Mouse (Mus musculus) left cerebral cortex, postnatal 10 days (tissue): ENCODE data around the gene Ifnk. TPM values are rescaled to one million over a fixed set of nuclear protein-coding genes. Genes with fewer than 3 reads are reported as not detected.

Experiments used
- DNase-seq, 2 experiments: peaks; one replicate each; pipeline ENCODE4 v3.0.0; 2021 to 2022; ENCODE audit warnings: low spot score in 2 of 2, mixed read lengths in 1 of 2; ENCODE audit errors: extremely low spot score in 1 of 2
- intact Hi-C: fragments of 180-260 bp; cut with DNase I; formaldehyde crosslinking; loops from one replicate; pipeline ENCODE4 v1.15.1; 2025
- total RNA-seq, 2 experiments: library from RNA; stranded (reverse); gene quantifications; 2 replicates each; pipeline ENCODE4 v1.2.3; 2021

The Ifnk gene
- total RNA-seq: not detected

- no peak for DNase-seq
- intact Hi-C loops: no loop called here
These were observed at the start of gene Ifnk for GRCm38 (mm10) chr4:35151756-35152155. Ifnk (plus strand) TSS chr4:35152056.

- no peak for DNase-seq
- intact Hi-C loops: no loop called here
These were observed 46.6 kb upstream of the Ifnk start for GRCm38 (mm10) chr4:35105115-35105773.

- intact Hi-C loops: no loop called here
- DNase-seq: no peak
These were observed 39.4 kb upstream of the Ifnk start for GRCm38 (mm10) chr4:35112452-35112851.

GRCm38 (mm10) chr4:35113516-35114248, 38.2 kb upstream of the Ifnk start:
- DNase-seq: no peak
- intact Hi-C loops: no loop called here

- DNase-seq: no peak
- intact Hi-C loops: no loop called here
These were observed 36.9 kb upstream of the Ifnk start for GRCm38 (mm10) chr4:35114950-35115349.

- intact Hi-C loops: no loop called here
- no peak for DNase-seq
These were observed 35.9 kb upstream of the Ifnk start for GRCm38 (mm10) chr4:35115933-35116332.

GRCm38 (mm10) chr4:35117144-35117543, 34.7 kb upstream of the Ifnk start:
- intact Hi-C loops: no loop called here
- DNase-seq: no peak

- no peak for DNase-seq
- intact Hi-C loops: no loop called here
These were observed 33.0 kb upstream of the Ifnk start for GRCm38 (mm10) chr4:35118851-35119250.

- DNase-seq: no peak
- intact Hi-C loops: no loop called here
These were observed 31.7 kb upstream of the Ifnk start for GRCm38 (mm10) chr4:35120159-35120558.

GRCm38 (mm10) chr4:35120575-35120974, 31.3 kb upstream of the Ifnk start:
- DNase-seq: no peak
- intact Hi-C loops: no loop called here

- DNase-seq: no peak
- intact Hi-C loops: no loop called here
These were observed 30.8 kb upstream of the Ifnk start for GRCm38 (mm10) chr4:35121060-35121459.

GRCm38 (mm10) chr4:35123087-35123486, 28.8 kb upstream of the Ifnk start:
- no peak for DNase-seq
- intact Hi-C loops: no loop called here

- intact Hi-C loops: no loop called here
- no peak for DNase-seq
These were observed 27.8 kb upstream of the Ifnk start for GRCm38 (mm10) chr4:35124027-35124426.

GRCm38 (mm10) chr4:35125299-35125777, 26.5 kb upstream of the Ifnk start:
- intact Hi-C loops: no loop called here
- no peak for DNase-seq

- no peak for DNase-seq
- intact Hi-C loops: no loop called here
These were observed 25.1 kb upstream of the Ifnk start for GRCm38 (mm10) chr4:35126776-35127175.

GRCm38 (mm10) chr4:35127759-35128158, 24.1 kb upstream of the Ifnk start:
- intact Hi-C loops: no loop called here
- no peak for DNase-seq

- DNase-seq: no peak
- intact Hi-C loops: no loop called here
These were observed 21.4 kb upstream of the Ifnk start for GRCm38 (mm10) chr4:35130411-35130948.

GRCm38 (mm10) chr4:35131592-35131991, 20.3 kb upstream of the Ifnk start:
- intact Hi-C loops: no loop called here
- no peak for DNase-seq

- intact Hi-C loops: no loop called here
These were observed 18.4 kb upstream of the Ifnk start for GRCm38 (mm10) chr4:35133411-35133810.

More at GRCm38 (mm10) chr4:35133411-35133810, 18.4 kb upstream of the Ifnk start:
- DNase-seq: no peak
